Mouse (Mus musculus): Measurements from ENCODE around the gene Ssbp3.

DNA sequence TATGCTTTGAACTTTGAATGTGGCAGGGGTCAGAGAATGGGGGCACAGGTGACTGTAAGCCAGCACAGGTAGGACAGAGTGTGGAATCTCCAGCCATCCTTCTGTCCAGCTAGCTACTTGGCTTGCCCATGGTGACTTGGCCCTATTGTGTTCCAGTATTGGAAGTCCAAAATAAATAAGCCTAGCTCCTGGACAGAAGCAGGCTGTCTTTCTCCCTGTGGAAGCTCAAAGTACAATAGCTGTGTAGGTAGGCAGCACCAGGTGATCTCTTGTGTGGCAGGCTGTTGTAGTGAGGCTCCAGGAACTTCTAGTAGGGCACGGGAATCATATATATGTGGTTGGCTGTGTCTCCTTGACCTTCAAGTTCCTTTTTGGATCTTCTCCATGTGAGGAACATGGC, 50.8 kb downstream of the Ssbp3 start:
- TF ChIP-seq POLR2A (IDR thresholded peaks at IDR 0.05; ENCODE audit: borderline replicate concordance, extremely low read depth, insufficient read depth, insufficient read length, poor library complexity, severe bottlenecking) = no peak
- TF ChIP-seq CTCF (IDR thresholded peaks at IDR 0.05; ENCODE audit: borderline replicate concordance, extremely low read depth, insufficient read depth, insufficient read length) = no peak

All from brain, embryonic 14.5 days (tissue).